Mouse (Mus musculus): ENCODE measurements around the gene Uox. TPM values are rescaled to one million over a fixed set of nuclear protein-coding genes. Genes with fewer than 3 reads are reported as not detected.
A peak's percentile ranks its signal among the peaks of the same experiment; 100 is the strongest.

The Uox gene
- total RNA-seq, 2 experiments from 2014 or later = 0.44 TPM; not detected in 1

GRCm38 (mm10) chr3:146653692-146654091 is 83.5 kb downstream of the Uox start:
- TF ChIP-seq CTCF (conservative IDR thresholded peaks at IDR 0.05) = no peak
- no peak for DNase-seq (ENCODE audit: low spot score in 2 of 2)
- Histone ChIP-seq H3K4me3 (no peak overlapping the region), H3K27ac (no peak overlapping the region)

- Histone ChIP-seq H3K27ac (no peak overlapping the region), H3K4me3 (no peak overlapping the region)
- TF ChIP-seq CTCF (conservative IDR thresholded peaks at IDR 0.05) = no peak
- no peak for DNase-seq (ENCODE audit: low spot score in 2 of 2)
Observed at GRCm38 (mm10) chr3:146655111-146655577, 84.9 kb downstream of the Uox start.

- Histone ChIP-seq H3K4me3 (no peak overlapping the region), H3K27ac (no peak overlapping the region)
- no peak for DNase-seq (ENCODE audit: low spot score in 2 of 2)
- TF ChIP-seq CTCF (conservative IDR thresholded peaks at IDR 0.05) = no peak
Observed at GRCm38 (mm10) chr3:146657433-146657832, 87.2 kb downstream of the Uox start.

- H3K4me3 ChIP-seq = no peak overlapping the region
- H3K27ac ChIP-seq = no peak overlapping the region
- DNase-seq (ENCODE audit: low spot score in 2 of 2) = no peak
- no peak for TF ChIP-seq CTCF (conservative IDR thresholded peaks at IDR 0.05)
Observed at GRCm38 (mm10) chr3:146658061-146658639, 87.9 kb downstream of the Uox start.

GRCm38 (mm10) chr3:146659321-146659720 is 89.1 kb downstream of the Uox start:
- DNase-seq (ENCODE audit: low spot score in 2 of 2) = no peak
- no peak overlapping the region for H3K27ac ChIP-seq
- H3K4me3 ChIP-seq = no peak overlapping the region
- no peak for TF ChIP-seq CTCF (conservative IDR thresholded peaks at IDR 0.05)

- Histone ChIP-seq H3K27ac (peak overlapping the region; percentile 21; the same call in 1 of the 2 replicates), H3K4me3 (no peak overlapping the region)
- TF ChIP-seq CTCF (conservative IDR thresholded peaks at IDR 0.05) = no peak
- DNase-seq (ENCODE audit: low spot score in 2 of 2) = no peak
Observed at GRCm38 (mm10) chr3:146661001-146661400, 90.8 kb downstream of the Uox start.

GRCm38 (mm10) chr3:146661907-146662306 is 91.7 kb downstream of the Uox start:
- Histone ChIP-seq H3K27ac (no peak overlapping the region), H3K4me3 (no peak overlapping the region)
- DNase-seq (ENCODE audit: low spot score in 2 of 2) = no peak
- TF ChIP-seq CTCF (conservative IDR thresholded peaks at IDR 0.05) = no peak

GRCm38 (mm10) chr3:146671121-146671520 is 100.9 kb downstream of the Uox start:
- TF ChIP-seq CTCF (conservative IDR thresholded peaks at IDR 0.05) = no peak
- Histone ChIP-seq H3K4me3 (no peak overlapping the region), H3K27ac (no peak overlapping the region)
- DNase-seq (ENCODE audit: low spot score in 2 of 2) = no peak

GRCm38 (mm10) chr3:146675101-146675500 is 104.9 kb downstream of the Uox start:
- TF ChIP-seq CTCF (conservative IDR thresholded peaks at IDR 0.05) = no peak
- no peak for DNase-seq (ENCODE audit: low spot score in 2 of 2)
- no peak overlapping the region for H3K4me3 ChIP-seq

GRCm38 (mm10) chr3:146676193-146676592 is 106.0 kb downstream of the Uox start:
- Histone ChIP-seq H3K4me3 (no peak overlapping the region), H3K27ac (no peak overlapping the region)
- no peak for TF ChIP-seq CTCF (conservative IDR thresholded peaks at IDR 0.05)

More at GRCm38 (mm10) chr3:146675101-146675500, 104.9 kb downstream of the Uox start:
- no peak overlapping the region for H3K27ac ChIP-seq

GRCm38 (mm10) chr3:146679646-146680045 is 109.4 kb downstream of the Uox start:
- no peak for TF ChIP-seq CTCF (conservative IDR thresholded peaks at IDR 0.05)
- H3K4me3 ChIP-seq = no peak overlapping the region
- DNase-seq (ENCODE audit: low spot score in 2 of 2) = no peak

More at GRCm38 (mm10) chr3:146676193-146676592, 106.0 kb downstream of the Uox start:
- no peak for DNase-seq (ENCODE audit: low spot score in 2 of 2)

GRCm38 (mm10) chr3:146680625-146681024 is 110.4 kb downstream of the Uox start:
- Histone ChIP-seq H3K27ac (no peak overlapping the region), H3K4me3 (no peak overlapping the region)
- no peak for DNase-seq (ENCODE audit: low spot score in 2 of 2)
- no peak for TF ChIP-seq CTCF (conservative IDR thresholded peaks at IDR 0.05)

More at GRCm38 (mm10) chr3:146679646-146680045, 109.4 kb downstream of the Uox start:
- no peak overlapping the region for H3K27ac ChIP-seq

- DNase-seq (ENCODE audit: low spot score in 2 of 2) = no peak
- no peak for TF ChIP-seq CTCF (conservative IDR thresholded peaks at IDR 0.05)
- peak overlapping the region; percentile 53 for H3K4me3 ChIP-seq
- no peak overlapping the region for H3K27ac ChIP-seq
Observed at GRCm38 (mm10) chr3:146681696-146682095, 111.5 kb downstream of the Uox start.

Other genes starting within 250 kb of the Uox start
- gene Ssx2ip, start 165.8 kb upstream of the Uox start, total RNA-seq (2021) = 100 to 1,000 TPM in 1 of 2 experiments, 10 to 100 TPM in 1; 99.7 to 107 TPM
- 1 to 10 TPM; 9.0 to 9.1 TPM for gene Ctbs, start 120.6 kb upstream of the Uox start, total RNA-seq (2021)
- gene Spata1, start 70.7 kb upstream of the Uox start, total RNA-seq (2021) = 1 to 10 TPM; 2.8 to 4.9 TPM
- gene Gng5, start 70.6 kb upstream of the Uox start, total RNA-seq (2021) = 10 to 100 TPM; 44.5 to 46.2 TPM
- gene Rpf1, start 49.0 kb upstream of the Uox start, total RNA-seq (2021) = 10 to 100 TPM; 16.3 to 17.1 TPM
- gene Dnase2b, start 45.2 kb downstream of the Uox start, total RNA-seq (2021) = not detected
- not detected for gene 4930503B20Rik, start 80.9 kb downstream of the Uox start, total RNA-seq (2021)
- under 1 TPM; 0.72 to 0.86 TPM for gene Samd13, start 115.2 kb downstream of the Uox start, total RNA-seq (2021)
- 100 to 1,000 TPM; 244 to 252 TPM for gene Prkacb, start 242.6 kb downstream of the Uox start, total RNA-seq (2021)

Data from layer of hippocampus, adult 2 months (tissue).